Mouse (Mus musculus) cerebellum, postnatal 14 days (tissue): ENCODE data around the gene Dgkq.

Experiments
- DNase-seq, 2 experiments: peaks; one replicate each; pipeline ENCODE4 v3.0.0; 2021; ENCODE audit warnings: mixed read lengths in 2 of 2

Gene Dgkq

DNA sequence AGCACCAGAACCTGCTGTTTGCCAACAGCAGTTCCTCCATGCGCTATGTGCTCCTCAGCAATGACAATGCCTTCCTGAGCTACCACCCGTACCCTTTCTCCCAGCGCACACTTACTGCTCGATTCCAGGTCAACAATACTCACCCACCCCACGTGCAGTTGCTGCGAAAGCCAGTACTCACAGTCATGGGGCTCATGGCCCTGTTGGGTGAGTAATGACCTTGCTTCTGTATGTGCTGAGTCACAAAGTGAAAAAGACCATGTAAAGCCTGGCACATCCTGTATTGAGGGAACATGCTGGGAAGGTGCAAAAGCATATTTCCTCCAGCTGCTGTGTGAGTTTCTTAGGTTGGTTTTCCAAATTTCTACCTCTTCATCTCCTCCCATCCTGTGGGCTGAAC is 11.4 kb upstream of the Dgkq start:
- no peak for DNase-seq

DNA sequence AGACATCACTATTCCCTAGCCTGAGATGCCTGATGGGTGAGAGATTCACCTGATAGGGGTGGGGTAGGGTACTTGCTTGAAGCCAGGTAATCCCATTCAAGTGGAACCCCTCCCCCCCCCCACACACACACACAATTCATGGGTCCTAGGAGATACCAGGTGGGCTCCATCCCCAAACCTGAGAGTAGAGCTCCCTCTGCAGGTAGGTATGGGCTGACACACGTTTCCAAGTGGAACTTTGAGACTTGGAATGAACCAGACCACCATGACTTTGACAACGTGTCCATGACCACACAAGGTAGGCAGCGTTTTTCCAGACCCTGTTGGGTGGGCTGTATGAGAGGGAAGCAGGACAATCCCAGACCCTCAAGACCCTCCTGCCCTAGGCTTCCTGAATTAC is 10.4 kb upstream of the Dgkq start:
- DNase-seq = no peak

GRCm38 (mm10) chr5:108678296-108678854 is 8.9 kb upstream of the Dgkq start:
- DNase-seq = peak in 1 of 2 experiments; percentile 58

DNA sequence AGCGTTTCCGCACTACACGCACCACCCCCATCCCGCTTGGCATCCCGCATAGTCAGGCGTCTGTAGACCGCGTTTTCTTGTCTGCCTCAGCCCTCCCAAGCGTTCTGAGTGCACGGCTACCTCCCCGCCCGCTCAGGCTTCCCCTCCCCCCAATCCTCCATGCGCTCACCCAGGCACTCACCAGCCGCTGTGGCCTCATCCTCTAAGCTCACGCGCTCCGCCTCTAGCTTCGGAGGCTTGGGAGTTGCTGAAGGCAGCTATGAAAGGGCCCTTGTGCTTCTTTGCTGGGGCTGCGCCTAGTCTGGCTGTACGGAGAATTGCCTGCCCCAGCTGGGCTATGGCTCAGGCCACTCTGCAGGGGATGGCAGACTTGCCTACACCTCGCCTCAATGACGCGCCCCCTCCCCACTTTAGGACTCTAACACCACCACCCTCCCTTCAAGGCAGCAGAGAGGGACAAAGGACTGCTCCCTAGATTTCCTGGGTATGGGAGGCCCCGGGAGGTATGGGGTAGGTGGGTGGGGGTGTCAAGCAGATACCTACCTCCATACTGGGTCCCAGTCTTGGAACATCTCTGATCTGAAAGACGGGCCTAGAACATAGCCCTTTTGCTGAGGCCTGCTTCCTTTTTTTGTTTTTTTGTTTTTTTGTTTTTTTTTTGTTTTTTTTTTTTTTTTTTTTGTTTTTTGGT is 8.3 kb upstream of the Dgkq start:
- peak; percentile 76 to 85 for DNase-seq

GRCm38 (mm10) chr5:108676772-108677498 is 7.5 kb upstream of the Dgkq start:
- peak; percentile 42 to 45 for DNase-seq

- no peak for DNase-seq
These were observed 5.9 kb upstream of the Dgkq start, which contains the start of gene Slc26a1 for GRCm38 (mm10) chr5:108675251-108675816. Gene Slc26a1, minus strand, starts transcription at chr5:108675569.

- DNase-seq = no peak
These were observed 5.2 kb upstream of the Dgkq start for GRCm38 (mm10) chr5:108674624-108675023.

GRCm38 (mm10) chr5:108671757-108672156 is 2.3 kb upstream of the Dgkq start:
- no peak for DNase-seq

GRCm38 (mm10) chr5:108670785-108671184 is 1.3 kb upstream of the Dgkq start:
- peak; percentile 47 to 70 for DNase-seq

DNA sequence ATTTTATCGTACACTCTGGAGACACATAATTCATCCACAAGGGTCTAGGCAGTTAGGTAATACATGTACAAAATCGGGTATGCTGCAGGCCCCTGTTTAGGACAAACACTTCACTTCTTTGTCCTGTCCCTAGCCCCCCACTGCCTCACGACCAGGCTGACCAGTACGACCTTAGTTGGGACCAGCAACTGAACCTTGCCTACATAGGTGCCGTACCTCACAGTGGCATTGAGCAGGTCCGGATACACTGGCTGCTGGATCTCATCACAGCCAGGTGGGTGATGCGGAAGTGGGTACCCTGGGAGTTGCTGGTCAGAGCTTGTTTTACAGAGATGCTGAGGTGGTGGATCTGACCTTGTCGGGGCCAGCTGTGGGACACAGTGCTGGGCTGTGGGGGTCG is 514 bp upstream of the Dgkq start:
- no peak for DNase-seq

DNA sequence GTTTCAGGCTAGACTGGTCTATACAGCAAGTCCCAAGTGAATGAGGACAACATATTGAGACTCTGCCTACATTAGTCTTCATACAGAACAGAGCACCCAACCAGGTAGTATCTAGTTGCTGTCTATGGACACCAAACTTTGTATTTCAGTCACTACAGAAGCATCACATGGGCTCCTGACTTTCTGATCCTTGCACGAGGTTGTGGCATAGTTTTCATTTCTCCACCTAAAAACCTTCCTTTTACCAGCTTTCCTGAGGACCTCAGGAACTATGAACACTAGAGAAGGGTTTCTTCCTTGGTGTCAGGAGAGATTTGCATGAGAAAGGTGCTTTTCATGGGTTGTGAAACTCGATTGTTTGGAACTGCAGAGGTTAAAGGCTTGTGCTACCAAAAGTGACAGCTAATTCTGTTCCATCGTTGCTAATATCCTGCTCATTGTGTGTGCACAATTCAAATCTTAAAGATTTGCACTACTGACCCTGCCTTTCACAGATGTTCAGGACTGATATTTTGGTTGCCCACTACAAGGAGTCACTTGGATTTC is 1.0 kb downstream of the Dgkq start:
- DNase-seq = no peak

- no peak for DNase-seq
These were observed 2.1 kb downstream of the Dgkq start for GRCm38 (mm10) chr5:108667370-108667769.

DNA sequence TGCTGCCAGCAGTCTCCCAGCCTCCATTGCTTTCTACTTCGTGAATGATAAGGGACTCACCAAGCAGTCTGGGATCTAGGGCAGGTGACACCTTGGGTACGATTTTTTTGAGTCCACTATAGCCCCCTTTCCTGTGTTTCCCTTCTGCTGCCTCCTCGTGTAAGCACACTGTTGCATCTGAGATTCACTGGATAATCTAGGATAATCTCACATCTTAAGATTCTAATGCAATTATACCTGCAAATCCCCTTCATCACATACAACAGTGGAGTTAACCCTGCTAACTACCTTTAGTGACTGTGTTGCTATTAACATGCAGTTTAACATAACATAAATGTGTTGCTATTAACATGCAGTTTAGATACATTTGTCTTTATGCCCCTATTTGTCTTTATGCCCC is 4.4 kb downstream of the Dgkq start:
- DNase-seq = no peak

GRCm38 (mm10) chr5:108662772-108663171 is 6.7 kb downstream of the Dgkq start:
- DNase-seq = no peak

GRCm38 (mm10) chr5:108660632-108661268 is 8.7 kb downstream of the Dgkq start:
- DNase-seq = peak; percentile 93 to 94

- DNase-seq = no peak
These were observed 9.5 kb downstream of the Dgkq start, which contains the start of gene Idua for GRCm38 (mm10) chr5:108659698-108660631. Gene Idua, plus strand, starts transcription at chr5:108660331.

GRCm38 (mm10) chr5:108658611-108659010 is 10.9 kb downstream of the Dgkq start:
- no peak for DNase-seq

DNA sequence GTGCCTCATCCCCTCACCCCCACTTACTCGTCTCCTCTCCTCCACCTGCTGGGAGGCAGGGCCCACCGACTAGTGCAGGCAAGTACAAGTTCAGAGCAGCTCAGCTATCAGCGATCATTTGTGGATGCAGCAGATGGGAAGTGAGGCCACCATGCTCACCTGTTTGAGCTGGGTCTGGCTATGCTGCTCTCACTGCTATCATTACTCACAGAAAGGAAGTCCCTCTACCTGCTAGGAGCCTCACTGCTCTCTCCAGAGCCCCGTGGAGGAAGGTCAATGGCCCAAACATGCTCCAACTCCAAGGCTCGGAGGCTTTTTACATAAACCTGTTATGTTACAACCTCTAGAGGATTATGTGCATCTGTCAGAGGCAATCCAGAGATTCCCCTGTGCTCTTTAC is 12.1 kb downstream of the Dgkq start:
- DNase-seq = no peak

GRCm38 (mm10) chr5:108655891-108656650 is 13.4 kb downstream of the Dgkq start:
- no peak for DNase-seq

- DNase-seq = no peak
These were observed 14.1 kb downstream of the Dgkq start for GRCm38 (mm10) chr5:108655381-108655780.
